Mouse (Mus musculus): ENCODE data around the gene Stub1.

GRCm38 (mm10) chr17:25802825-25803517 lies 30.2 kb downstream of the Stub1 start:
- TF ChIP-seq POLR2A (IDR thresholded peaks at IDR 0.05; ENCODE audit: control insufficient read depth, low read depth, low read length) (no peak; the same call in 1 of the 2 replicates), CTCF (IDR thresholded peaks at IDR 0.05; ENCODE audit: control insufficient read depth, insufficient read depth, insufficient replicate concordance, low read depth, low read length) (no peak)

Measured in testis, adult 2 months (tissue).